Mouse (Mus musculus): ENCODE data around the gene Serpinh1. TPM values are rescaled to one million over a fixed set of nuclear protein-coding genes. Genes with fewer than 3 reads are reported as not detected.
"Not testable (repeated sequence)": the region's sequence is repeated elsewhere in the genome, so short reads cannot be mapped to it uniquely, and the experiment has no call there.

The Serpinh1 gene
- polyA plus RNA-seq, 1 experiment from 2014 or later, result 427 TPM

DNA sequence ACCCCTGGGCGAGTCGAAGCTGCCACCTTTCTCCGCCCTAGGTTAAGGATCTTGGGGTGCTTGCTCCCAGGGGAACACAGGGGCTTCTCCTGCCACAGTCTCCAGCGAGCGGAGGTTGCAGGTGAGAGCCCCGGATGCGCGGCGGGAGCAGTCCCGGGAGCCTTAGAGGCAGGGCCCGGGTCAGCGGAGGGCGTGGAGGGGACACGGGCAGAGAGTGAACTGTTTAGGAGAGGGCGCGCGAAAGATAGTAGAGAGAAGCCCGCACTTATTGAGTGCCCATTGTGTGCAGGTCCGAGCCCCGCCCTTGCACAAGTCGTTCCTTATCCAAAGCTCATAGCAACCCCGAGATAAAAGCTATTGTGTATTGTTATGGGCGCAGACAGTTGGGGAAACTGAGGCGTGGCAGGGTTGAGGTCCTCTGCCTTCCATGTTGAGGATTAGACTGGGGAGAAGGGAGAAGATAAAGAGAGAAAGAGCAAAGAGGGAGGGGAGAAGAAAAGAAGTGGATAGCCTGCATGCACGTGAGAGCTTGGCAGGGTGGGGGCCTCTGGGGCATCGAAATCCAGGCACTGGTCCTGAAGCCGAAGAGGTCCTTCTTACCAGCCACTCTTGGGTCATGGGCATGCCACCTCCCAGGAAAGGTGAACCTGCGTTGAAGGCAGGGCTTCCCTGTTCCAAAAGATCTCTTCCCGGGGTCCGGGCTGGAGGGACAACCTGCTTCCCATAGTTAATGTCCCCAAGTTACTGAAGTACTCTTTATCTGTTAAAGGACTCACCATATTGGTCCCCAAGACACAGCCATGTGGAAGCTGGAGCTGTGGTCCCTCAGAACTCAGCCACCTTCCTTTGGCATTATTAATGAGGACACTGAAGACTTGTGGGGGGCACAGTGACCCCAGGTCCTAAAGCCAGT lies 29.3 kb upstream of the Serpinh1 start:
- WGBS, result 5% methylated on average over 30 of the region's 30 CpGs
- Histone ChIP-seq H3K27ac (replicated peaks in 1 of 2; ENCODE audit: control insufficient read depth in 1 of 2, insufficient read depth in 1 of 2, low read depth in 2 of 2, low read length in 2 of 2) (peak overlapping the region; percentile 86 to 92), H3K4me2 (ENCODE audit: low read length) (peak overlapping the region; percentile 87), H3K4me1 (ENCODE audit: control insufficient read depth in 2 of 2, insufficient read depth in 2 of 2, low read length in 2 of 2) (peaks cover 43 to 59% of the 10 kb centered on the region in 2 experiments), H3K9ac (ENCODE audit: low read length) (peak overlapping the region; percentile 96), H3K9me3 (ENCODE audit: control insufficient read depth, low read length) (no peaks in the 10 kb centered on the region), H3K27me3 (ENCODE audit: control insufficient read depth, insufficient read depth, low read length) (no peaks in the 10 kb centered on the region), H3K4me3 (ENCODE audit: control insufficient read depth in 1 of 2, insufficient read depth in 1 of 2, low read depth in 1 of 2, low read length in 2 of 2) (peak overlapping the region; percentile 84 to 90), H3K36me3 (ENCODE audit: control insufficient read depth, insufficient read depth, low read length) (peaks cover 6% of the 10 kb centered on the region)
- no peak for ATAC-seq (ENCODE audit: insufficient number of reproducible peaks, insufficient read depth, low FRiP score, low read depth)

DNA sequence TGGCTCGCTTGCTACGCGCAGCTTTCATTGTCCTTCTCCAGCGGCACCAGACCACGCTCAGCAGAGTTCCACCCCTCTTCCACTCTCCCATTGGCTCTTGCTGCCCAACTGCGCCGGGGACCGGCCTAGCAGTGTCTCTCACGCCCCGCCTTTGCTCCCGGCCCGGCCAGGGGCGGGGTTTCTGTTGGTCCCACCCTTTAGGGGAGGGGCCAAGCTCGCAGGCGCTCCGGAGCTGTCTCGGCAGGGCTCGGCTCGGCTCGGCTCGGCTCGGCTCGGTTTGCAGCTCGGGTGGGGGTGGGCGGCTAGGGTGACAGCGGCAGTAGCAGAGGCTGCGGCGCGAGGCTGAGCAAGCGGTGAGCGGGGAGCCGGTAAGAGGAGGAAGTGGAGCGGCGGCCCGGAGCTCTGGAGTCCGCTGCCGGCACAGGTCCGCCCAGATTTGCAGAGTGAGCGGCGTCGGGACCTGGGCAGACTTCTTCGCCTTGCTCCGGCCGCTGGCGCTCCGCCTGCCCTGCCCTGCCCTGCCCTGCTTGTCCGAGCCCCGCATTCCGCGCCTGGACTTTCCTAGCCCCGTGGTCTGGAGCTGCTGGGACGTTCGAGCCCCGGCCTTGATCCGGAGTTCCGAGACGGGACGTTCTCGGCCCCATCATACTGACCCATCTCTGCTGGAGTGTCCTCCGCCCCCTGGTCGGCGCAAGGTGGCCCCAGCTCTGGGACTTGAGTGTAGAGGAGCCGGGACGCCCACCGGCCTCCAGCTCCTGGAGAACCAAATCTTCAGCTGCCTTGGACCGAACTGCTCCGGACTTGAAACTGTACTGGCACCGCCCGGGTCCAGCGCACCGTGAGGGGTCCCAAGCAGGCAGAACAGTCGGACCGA lies 28.4 kb upstream of the Serpinh1 start, which contains the start of gene Gdpd5:
Gdpd5 (plus strand) TSS at position 201 of the 874 bp plus-strand sequence.
- no peaks in the 10 kb centered on the region; the same call in 1 of the 2 replicates for H3K36me3 ChIP-seq (ENCODE audit: control insufficient read depth, insufficient read depth, low read length)
- H3K27me3 ChIP-seq (ENCODE audit: control insufficient read depth, insufficient read depth, low read length), result no peaks in the 10 kb centered on the region
- peak within 1 kb of the TSS; percentile 96 for H3K9ac ChIP-seq (ENCODE audit: low read length)
- H3K27ac ChIP-seq (replicated peaks in 1 of 2; ENCODE audit: control insufficient read depth in 1 of 2, insufficient read depth in 1 of 2, low read depth in 2 of 2, low read length in 2 of 2), result peak within 1 kb of the TSS; percentile 92 to 97
- peak within 1 kb of the TSS; percentile 87 for H3K4me2 ChIP-seq (ENCODE audit: low read length)
- peaks cover 39 to 55% of the 10 kb centered on the region in 2 experiments for H3K4me1 ChIP-seq (ENCODE audit: control insufficient read depth in 2 of 2, insufficient read depth in 2 of 2, low read length in 2 of 2)
- no peaks in the 10 kb centered on the region for H3K9me3 ChIP-seq (ENCODE audit: control insufficient read depth, low read length)
- peak; percentile 94 for ATAC-seq (ENCODE audit: insufficient number of reproducible peaks, insufficient read depth, low FRiP score, low read depth)
- WGBS, result under 1% methylated on average over 72 of the region's 73 CpGs
- H3K4me3 ChIP-seq (ENCODE audit: control insufficient read depth in 1 of 2, insufficient read depth in 1 of 2, low read depth in 1 of 2, low read length in 2 of 2), result peak within 1 kb of the TSS; percentile 84 to 90

DNA sequence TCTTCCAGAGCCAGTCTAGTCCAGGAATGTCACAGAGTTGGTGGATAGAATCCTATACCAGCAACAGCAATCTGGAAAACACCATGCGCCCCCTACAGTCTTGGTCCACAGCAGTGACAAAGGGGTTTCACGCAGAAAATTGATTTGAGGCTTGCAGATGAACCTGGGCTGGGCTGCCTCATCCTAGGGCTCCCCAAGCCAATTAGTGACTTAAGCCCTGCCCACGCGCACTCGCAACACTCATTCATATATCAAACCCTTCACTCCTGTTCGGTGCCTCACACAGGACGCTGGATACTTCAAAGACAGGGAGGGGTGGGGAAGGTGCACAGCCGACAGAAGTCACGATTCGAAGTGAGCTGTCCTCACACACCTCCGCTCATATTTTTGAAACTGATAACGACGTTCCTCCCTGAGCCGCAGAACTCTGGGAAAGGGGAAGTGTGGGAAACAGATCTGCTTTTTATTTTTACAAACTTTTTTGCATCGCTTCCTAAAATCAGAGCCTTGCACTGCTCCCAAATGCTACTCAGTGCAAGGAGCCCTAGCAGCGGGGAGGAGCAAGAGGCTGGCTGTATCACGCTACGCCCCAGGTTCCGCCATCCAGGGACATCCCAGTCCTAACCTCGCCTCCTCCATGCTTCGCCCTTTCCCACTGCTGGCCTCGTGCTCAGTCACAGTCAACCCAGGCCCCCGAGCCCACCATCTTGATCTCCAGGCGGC lies 27.6 kb upstream of the Serpinh1 start:
- peak overlapping the region; percentile 80 for H3K9ac ChIP-seq (ENCODE audit: low read length)
- WGBS, result under 1% methylated on average over 24 of the region's 24 CpGs
- H3K27ac ChIP-seq (replicated peaks in 1 of 2; ENCODE audit: control insufficient read depth in 1 of 2, insufficient read depth in 1 of 2, low read depth in 2 of 2, low read length in 2 of 2), result peak overlapping the region; percentile 92 to 97
- ATAC-seq (ENCODE audit: insufficient number of reproducible peaks, insufficient read depth, low FRiP score, low read depth), result peak; percentile 32
- no peaks in the 10 kb centered on the region for H3K9me3 ChIP-seq (ENCODE audit: control insufficient read depth, low read length)
- peaks cover 33 to 47% of the 10 kb centered on the region in 2 experiments for H3K4me1 ChIP-seq (ENCODE audit: control insufficient read depth in 2 of 2, insufficient read depth in 2 of 2, low read length in 2 of 2)
- H3K27me3 ChIP-seq (ENCODE audit: control insufficient read depth, insufficient read depth, low read length), result no peaks in the 10 kb centered on the region
- H3K36me3 ChIP-seq (ENCODE audit: control insufficient read depth, insufficient read depth, low read length), result no peaks in the 10 kb centered on the region; the same call in 1 of the 2 replicates
- peak overlapping the region; percentile 56 to 84 for H3K4me3 ChIP-seq (ENCODE audit: control insufficient read depth in 1 of 2, insufficient read depth in 1 of 2, low read depth in 1 of 2, low read length in 2 of 2)
- peak overlapping the region; percentile 87 for H3K4me2 ChIP-seq (ENCODE audit: low read length)

DNA sequence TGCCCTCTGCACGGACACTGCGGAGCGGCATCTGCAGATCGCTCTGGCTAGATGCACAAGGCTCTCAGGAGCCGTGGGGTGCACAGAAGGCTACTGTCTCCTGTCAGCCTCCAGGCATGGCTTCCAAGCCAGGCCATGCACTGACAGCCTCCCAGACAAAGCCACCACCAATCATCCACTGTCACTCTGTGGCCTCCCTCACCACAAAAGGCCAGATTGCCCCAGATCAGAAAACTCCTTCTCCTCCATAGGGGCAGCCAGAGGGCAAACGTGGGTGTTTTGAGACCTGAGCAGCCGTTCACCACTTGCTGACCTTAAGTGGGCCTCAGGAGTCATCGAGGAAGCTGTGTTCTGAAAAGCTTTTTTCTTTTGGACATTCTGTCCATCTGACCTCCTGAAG lies 25.8 kb upstream of the Serpinh1 start:
- H3K4me3 ChIP-seq (ENCODE audit: control insufficient read depth in 1 of 2, insufficient read depth in 1 of 2, low read depth in 1 of 2, low read length in 2 of 2), result no peak overlapping the region
- peaks cover 19 to 30% of the 10 kb centered on the region in 2 experiments for H3K4me1 ChIP-seq (ENCODE audit: control insufficient read depth in 2 of 2, insufficient read depth in 2 of 2, low read length in 2 of 2)
- WGBS, result 49% methylated on average over 8 of the region's 8 CpGs
- no peak overlapping the region for H3K27ac ChIP-seq (replicated peaks in 1 of 2; ENCODE audit: control insufficient read depth in 1 of 2, insufficient read depth in 1 of 2, low read depth in 2 of 2, low read length in 2 of 2)
- H3K9ac ChIP-seq (ENCODE audit: low read length), result peak overlapping the region; percentile 44
- no peaks in the 10 kb centered on the region for H3K36me3 ChIP-seq (ENCODE audit: control insufficient read depth, insufficient read depth, low read length)
- no peak overlapping the region for H3K4me2 ChIP-seq (ENCODE audit: low read length)
- H3K9me3 ChIP-seq (ENCODE audit: control insufficient read depth, low read length), result no peaks in the 10 kb centered on the region
- no peak for ATAC-seq (ENCODE audit: insufficient number of reproducible peaks, insufficient read depth, low FRiP score, low read depth)
- H3K27me3 ChIP-seq (ENCODE audit: control insufficient read depth, insufficient read depth, low read length), result no peaks in the 10 kb centered on the region

DNA sequence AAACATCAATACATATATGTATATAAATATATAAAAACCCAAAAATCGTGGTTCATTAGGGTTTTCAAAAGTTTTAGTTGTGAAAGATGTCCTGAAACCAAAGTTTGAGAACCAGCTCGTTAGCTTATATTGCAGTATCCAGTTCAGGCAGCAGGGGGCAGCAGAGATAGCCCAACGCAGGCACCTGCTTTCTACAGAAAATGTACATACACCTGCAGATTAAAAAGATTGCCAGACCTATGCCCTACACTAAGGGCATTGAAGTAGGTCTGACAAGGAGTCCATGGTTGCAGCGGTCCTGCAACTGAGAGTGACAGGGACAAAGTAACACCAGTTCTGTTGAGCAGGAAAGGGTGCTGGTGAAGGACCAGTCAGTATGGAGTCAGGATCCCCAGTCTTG lies 22.4 kb upstream of the Serpinh1 start:
- ATAC-seq (ENCODE audit: insufficient number of reproducible peaks, insufficient read depth, low FRiP score, low read depth), result no peak
- no peaks in the 10 kb centered on the region for H3K9me3 ChIP-seq (ENCODE audit: control insufficient read depth, low read length)
- H3K9ac ChIP-seq (ENCODE audit: low read length), result no peak overlapping the region
- peaks cover 6 to 17% of the 10 kb centered on the region in 2 experiments for H3K4me1 ChIP-seq (ENCODE audit: control insufficient read depth in 2 of 2, insufficient read depth in 2 of 2, low read length in 2 of 2)
- H3K4me3 ChIP-seq (ENCODE audit: control insufficient read depth in 1 of 2, insufficient read depth in 1 of 2, low read depth in 1 of 2, low read length in 2 of 2), result no peak overlapping the region
- WGBS, result 7% methylated on average over 4 of the region's 4 CpGs
- H3K4me2 ChIP-seq (ENCODE audit: low read length), result no peak overlapping the region
- H3K27ac ChIP-seq (replicated peaks in 1 of 2; ENCODE audit: control insufficient read depth in 1 of 2, insufficient read depth in 1 of 2, low read depth in 2 of 2, low read length in 2 of 2), result no peak overlapping the region
- H3K27me3 ChIP-seq (ENCODE audit: control insufficient read depth, insufficient read depth, low read length), result no peaks in the 10 kb centered on the region
- no peaks in the 10 kb centered on the region for H3K36me3 ChIP-seq (ENCODE audit: control insufficient read depth, insufficient read depth, low read length)

DNA sequence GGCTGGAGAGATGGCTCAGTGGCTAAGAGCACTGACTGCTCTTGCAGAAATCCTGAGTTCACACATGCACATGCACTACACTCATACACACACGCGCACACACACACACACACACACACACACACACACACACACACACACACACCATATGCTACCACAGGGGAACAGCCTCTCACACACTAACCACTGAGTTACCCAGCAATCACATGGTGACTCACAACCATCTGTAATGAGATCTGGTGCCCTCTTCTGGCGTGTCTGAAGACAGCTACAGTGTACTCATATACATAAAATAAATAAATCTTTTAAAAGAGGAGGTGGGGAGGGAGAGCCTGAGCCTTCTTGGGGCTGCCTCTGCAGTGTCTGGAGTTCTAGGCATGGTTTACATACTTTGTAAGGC lies 21.3 kb upstream of the Serpinh1 start:
- not testable (repeated sequence) for H3K4me3 ChIP-seq (ENCODE audit: control insufficient read depth in 1 of 2, insufficient read depth in 1 of 2, low read depth in 1 of 2, low read length in 2 of 2); H3K36me3 ChIP-seq (ENCODE audit: control insufficient read depth, insufficient read depth, low read length); ATAC-seq (ENCODE audit: insufficient number of reproducible peaks, insufficient read depth, low FRiP score, low read depth); H3K9ac ChIP-seq (ENCODE audit: low read length); H3K27ac ChIP-seq (replicated peaks in 1 of 2; ENCODE audit: control insufficient read depth in 1 of 2, insufficient read depth in 1 of 2, low read depth in 2 of 2, low read length in 2 of 2); H3K4me2 ChIP-seq (ENCODE audit: low read length); H3K9me3 ChIP-seq (ENCODE audit: control insufficient read depth, low read length); H3K27me3 ChIP-seq (ENCODE audit: control insufficient read depth, insufficient read depth, low read length)
- peaks cover 4 to 10% of the 10 kb centered on the region in 2 experiments; a peak in 3 of 4 replicates for H3K4me1 ChIP-seq (ENCODE audit: control insufficient read depth in 2 of 2, insufficient read depth in 2 of 2, low read length in 2 of 2)
- 62% methylated on average over 3 of the region's 3 CpGs for WGBS

DNA sequence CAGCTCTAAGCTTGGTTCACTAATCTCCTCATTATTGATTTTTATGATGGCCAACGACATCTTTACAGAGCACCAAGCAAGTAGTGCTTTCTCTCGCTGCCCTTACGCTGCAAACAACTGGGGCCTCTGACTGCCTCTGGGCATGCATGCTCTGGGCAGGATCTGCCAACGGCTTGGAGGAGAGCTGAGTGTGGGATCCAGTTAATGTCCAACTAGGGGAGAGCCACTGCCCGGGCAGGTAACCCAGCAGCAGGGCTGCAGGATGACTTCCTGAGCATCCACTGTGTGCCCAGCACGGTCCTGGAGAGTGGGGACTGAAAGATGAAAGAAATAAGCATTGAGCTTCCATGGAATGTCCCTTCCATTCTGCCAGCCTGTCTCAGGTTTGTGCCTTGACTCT lies 13.7 kb upstream of the Serpinh1 start:
- no peak overlapping the region for H3K9ac ChIP-seq (ENCODE audit: low read length)
- no peak for ATAC-seq (ENCODE audit: insufficient number of reproducible peaks, insufficient read depth, low FRiP score, low read depth)
- no peaks in the 10 kb centered on the region for H3K36me3 ChIP-seq (ENCODE audit: control insufficient read depth, insufficient read depth, low read length)
- H3K4me3 ChIP-seq (ENCODE audit: control insufficient read depth in 1 of 2, insufficient read depth in 1 of 2, low read depth in 1 of 2, low read length in 2 of 2), result no peak overlapping the region
- no peaks in the 10 kb centered on the region for H3K4me1 ChIP-seq (ENCODE audit: control insufficient read depth in 2 of 2, insufficient read depth in 2 of 2, low read length in 2 of 2)
- no peak overlapping the region for H3K27ac ChIP-seq (replicated peaks in 1 of 2; ENCODE audit: control insufficient read depth in 1 of 2, insufficient read depth in 1 of 2, low read depth in 2 of 2, low read length in 2 of 2)
- whole genome bisulfite sequencing, result 63% methylated on average over 6 of the region's 6 CpGs
- H3K27me3 ChIP-seq (ENCODE audit: control insufficient read depth, insufficient read depth, low read length), result no peaks in the 10 kb centered on the region
- H3K4me2 ChIP-seq (ENCODE audit: low read length), result no peak overlapping the region
- H3K9me3 ChIP-seq (ENCODE audit: control insufficient read depth, low read length), result no peaks in the 10 kb centered on the region

Measured in heart, embryonic 14.5 days (tissue).